Mouse (Mus musculus) left cerebral cortex, postnatal 36 days (tissue): ENCODE data around the gene Tmem9. TPM values are rescaled to one million over a fixed set of nuclear protein-coding genes. Genes with fewer than 3 reads are reported as not detected.

ENCODE experiments used
- DNase-seq, 2 experiments: peaks; one replicate each; pipeline ENCODE4 v3.0.0; 2021 to 2022; ENCODE audit warnings: low spot score in 2 of 2, mixed read lengths in 1 of 2
- intact Hi-C: fragments of 180-260 bp; cut with DNase I; formaldehyde crosslinking; loops from one replicate; pipeline ENCODE4 v1.15.1; 2025
- total RNA-seq, 2 experiments: library from RNA; stranded (reverse); gene quantifications; 2 replicates each; pipeline ENCODE4 v1.2.3; 2021

Tmem9 gene
- total RNA-seq, 2 experiments from 2014 or later, result 61.4 to 63.7 TPM

DNA sequence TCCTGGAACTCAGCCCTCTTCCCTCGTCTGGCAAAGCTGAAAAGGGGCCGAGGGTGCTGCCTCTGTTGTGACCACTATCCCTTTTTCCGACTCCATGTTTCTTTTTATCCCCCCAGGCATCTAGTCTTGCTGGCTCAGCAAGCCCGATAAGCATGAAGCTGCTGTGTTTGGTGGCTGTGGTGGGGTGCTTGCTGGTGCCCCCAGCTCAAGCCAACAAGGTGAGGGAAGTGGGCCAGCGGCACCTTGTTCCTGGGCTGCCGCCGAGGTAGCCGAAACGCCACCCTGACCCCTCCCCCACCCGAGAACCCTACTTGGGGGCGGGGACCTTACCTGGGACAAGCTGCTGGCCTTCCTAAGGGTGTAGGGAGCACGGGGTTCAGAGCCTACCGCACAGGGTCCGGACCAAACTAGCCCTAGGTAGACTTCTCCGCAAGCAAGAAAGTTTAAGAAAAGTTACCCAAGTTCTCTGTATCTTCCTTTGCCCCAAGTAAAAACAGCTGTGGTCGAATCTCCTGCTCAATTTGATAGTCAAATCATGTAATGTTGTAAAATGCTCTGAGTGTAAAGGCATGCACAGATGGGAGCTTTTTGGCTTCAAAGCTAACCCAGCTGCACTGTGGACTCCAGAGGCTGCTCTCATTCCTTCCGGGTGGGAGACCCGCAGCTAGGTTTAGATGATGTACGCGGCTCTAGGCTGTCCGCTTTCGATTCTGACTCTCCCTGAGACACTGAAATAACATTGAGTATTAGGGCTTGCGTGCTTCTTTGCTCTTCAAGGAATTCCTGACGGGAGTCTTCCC is 10.6 kb downstream of the Tmem9 start:
- intact Hi-C loops, result no loop called here
- DNase-seq, result no peak

DNA sequence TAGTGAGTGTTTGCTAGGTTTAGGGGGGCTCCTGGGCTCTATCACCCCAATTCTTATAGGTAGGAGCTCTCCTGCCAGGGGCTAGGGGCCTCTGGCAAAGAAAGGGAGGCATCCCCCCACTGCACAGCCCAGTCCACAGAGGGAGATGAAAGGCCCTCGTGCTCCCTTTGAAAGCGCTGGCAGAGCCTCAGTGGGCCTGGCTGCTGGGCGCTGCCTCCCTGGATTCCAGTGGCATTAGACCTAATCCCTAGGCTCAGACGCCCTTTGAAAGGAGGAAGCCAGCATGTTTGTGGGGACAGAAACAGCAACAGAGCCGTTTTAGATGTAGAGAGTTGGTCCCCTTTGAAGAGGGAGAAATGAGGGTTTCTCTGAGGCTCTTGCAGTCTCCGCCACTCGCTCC is 22.3 kb downstream of the Tmem9 start:
- intact Hi-C loops, result no loop called here
- DNase-seq, result no peak

GRCm38 (mm10) chr1:136031697-136032096 is 23.7 kb downstream of the Tmem9 start:
- intact Hi-C loops, result no loop called here
- no peak for DNase-seq

DNA sequence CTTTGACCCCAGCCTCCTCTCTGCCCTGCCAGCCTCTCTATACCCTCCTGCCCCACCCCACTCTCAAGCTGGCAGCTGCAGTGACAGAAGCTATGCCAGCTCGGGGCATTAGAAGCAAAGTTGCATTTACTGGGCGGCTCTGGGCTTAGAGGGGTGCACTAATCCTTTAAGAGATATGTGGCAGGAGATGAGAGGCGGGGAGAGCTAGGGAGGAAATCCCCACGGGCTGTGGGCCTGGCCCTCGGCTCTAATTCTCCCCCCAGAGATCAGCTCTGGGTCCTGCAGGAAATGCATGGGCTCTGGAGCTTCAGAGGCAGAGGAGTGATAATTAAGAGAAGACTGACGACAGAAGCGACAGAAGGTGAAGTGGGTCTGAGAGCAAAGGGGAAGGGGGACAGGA is 25.0 kb downstream of the Tmem9 start:
- intact Hi-C loops, result no loop called here
- no peak for DNase-seq

DNA sequence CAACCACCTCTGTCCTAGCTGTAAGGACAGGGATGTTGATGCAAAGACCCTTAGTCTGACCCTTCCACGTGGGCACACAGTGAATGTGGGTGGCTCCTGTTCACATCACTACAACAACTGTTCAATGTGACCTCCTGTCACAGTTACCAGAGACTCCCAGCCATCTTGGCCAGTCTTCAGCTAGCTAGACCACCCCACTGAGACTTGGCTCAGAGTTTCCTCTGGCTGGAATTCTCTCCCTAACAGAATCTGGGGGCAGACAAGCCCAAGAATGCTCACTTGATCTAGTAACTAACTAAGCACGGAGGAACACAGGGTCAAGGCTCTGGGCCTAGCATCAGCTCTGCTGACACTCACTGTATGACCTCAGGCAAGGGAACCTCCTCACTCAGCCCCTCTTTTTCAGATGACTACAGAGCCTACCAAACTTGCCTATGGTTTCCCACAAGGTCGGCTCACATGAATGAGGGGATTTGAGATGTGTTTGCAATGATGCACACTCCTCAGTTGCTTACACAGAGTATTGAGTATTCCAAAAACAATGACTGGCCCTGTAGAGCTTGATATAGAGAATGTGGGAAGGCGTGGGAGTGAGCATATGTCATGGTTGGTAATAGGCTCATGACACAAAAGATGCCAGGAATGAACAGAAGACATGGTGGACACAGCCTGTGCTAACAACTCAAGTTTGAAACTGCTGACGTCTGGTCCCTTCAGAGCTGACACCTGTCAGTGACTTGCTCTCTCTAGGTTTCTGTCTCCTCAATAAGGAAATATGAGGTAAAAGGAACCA is 31.0 kb downstream of the Tmem9 start:
- intact Hi-C loops, result no loop called here
- DNase-seq, result no peak

- intact Hi-C loops, result no loop called here
These were observed 32.5 kb downstream of the Tmem9 start for GRCm38 (mm10) chr1:136040452-136040851.

DNA sequence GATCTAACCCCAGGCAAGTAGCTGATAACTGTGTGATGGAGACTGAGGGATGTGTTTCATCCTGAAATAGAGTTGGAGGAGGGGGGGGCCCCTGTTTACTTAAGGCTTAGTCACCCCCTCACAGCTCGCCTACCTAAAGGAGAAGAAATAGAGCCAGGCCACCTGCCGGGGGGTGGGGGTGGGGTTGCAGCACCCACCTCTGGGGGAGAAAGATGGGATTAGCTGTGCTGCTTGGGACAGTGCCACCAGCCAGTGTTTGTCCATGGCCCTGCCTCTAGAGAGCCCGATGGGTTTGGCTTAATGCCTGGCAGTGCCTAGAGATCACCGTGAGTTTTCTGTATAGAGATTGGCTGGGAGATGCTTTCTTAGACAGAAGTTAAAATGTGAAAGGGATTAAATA is 32.9 kb downstream of the Tmem9 start:
- no peak for DNase-seq
- intact Hi-C loops, result no loop called here

More at GRCm38 (mm10) chr1:136040452-136040851, 32.5 kb downstream of the Tmem9 start:
- DNase-seq, result no peak

DNA sequence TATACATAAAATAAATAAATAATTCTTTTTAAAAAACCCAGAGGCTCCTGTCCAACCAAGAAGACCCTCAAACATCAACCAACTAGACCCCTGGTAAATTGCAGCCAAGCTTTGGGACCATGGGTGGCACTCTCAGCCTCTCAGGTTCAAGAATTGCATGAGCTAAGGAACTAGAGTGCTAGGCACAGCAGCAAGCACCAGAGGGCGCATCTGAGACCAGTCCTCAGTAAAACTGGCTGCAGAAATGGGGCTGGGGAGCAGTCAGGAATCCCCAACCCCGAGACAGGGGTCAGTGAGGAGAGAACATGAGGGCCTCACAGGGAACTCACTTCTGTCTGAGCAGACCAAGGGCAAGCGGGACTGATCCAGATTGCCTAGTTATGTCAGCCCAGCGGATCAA is 37.8 kb downstream of the Tmem9 start:
- DNase-seq, result peak in 1 of 2 experiments; percentile 61
- intact Hi-C loops, result no loop called here

DNA sequence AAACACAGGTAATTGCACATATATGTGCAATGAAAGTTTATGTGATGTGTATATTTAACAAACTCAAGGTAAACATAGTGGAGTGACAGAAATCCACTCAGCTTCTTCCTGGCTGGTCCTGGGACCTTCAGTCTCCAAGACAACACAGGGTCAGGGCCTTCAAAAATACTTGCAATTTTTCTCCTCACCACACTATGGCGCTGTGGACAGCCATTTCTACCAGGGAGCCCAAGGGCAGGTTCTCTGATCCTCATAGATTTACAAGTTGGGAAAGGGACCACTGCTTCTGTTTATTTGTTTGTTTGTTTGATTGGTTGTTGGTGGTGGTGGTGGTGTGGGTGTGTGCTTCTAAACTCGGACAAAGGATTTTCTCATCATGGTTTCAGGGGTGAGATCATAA is 39.5 kb downstream of the Tmem9 start:
- intact Hi-C loops, result no loop called here
- no peak for DNase-seq

DNA sequence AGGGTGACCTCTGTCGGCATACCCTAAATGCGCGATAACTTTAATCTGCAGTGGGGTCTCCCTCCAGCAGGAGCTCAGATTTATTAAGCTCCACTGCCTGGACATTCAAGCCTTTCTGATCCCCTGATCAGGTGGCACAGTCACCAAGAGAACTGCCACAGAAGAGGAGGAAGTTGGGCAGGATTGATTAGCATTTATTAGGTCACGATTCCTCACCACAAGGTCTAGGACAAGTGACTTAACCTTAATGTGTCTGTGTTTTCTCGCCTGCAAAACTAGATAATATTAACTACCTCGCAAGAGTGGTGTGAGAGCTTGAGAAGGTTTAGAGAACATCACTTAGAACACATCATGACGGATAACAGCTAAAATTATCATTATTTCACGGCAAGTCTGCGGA is 39.9 kb downstream of the Tmem9 start:
- DNase-seq, result no peak
- intact Hi-C loops, result no loop called here

DNA sequence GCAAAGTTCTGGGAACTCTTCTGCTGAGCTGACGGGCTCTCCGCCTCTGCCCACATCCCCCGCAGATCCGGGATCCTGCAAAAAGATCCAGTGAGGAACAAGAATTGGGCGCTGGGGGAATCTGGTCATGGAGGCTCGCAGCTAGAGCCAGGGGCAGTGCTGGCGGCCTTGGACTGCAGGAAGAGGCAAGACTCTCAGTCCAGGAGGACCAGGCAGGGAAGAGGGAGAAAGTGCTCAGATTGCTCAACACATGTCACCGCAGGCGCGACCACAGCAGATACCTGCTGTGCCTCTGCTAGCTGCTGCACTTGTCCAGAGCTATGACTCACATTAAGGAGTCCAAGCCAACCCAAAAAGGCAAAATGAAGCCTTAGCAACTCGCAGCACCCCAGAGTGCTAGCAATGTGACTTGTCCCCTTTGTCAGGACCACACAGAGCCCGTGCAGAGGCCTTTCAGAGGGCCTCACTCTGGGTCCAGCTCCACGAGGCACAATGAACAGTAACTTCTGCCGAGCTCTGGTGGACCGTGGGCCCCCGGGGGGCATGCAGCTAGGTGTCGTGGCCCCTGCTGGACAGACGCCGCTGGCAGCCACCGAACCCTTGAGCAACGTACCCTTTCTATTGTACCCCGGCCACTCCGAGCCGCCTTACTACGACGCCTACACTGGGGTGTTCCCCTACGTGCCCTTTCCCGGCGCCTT is 42.5 kb downstream of the Tmem9 start, which contains the start of gene Ascl5:
Gene Ascl5 (plus strand): TSS at position 493 of the 701 bp plus-strand sequence.
- intact Hi-C loops, result loop anchor here (2.0 to 10.0 kb wide), 5 partner anchors 26 to 414 kb away; partner anchors contain the start of genes Gpr25 and Kif14
- DNase-seq, result no peak

- DNase-seq, result peak in 1 of 2 experiments; percentile 46
- intact Hi-C loops, result loop anchor here (2.0 to 10.0 kb wide), 5 partner anchors 26 to 414 kb away; partner anchors contain the start of genes Gpr25 and Kif14
These were observed 43.0 kb downstream of the Tmem9 start for GRCm38 (mm10) chr1:136051013-136051315.

GRCm38 (mm10) chr1:136051465-136051864 is 43.5 kb downstream of the Tmem9 start:
- intact Hi-C loops, result loop anchor here (2.0 to 10.0 kb wide), 5 partner anchors 25 to 413 kb away; partner anchors contain the start of genes Gpr25 and Kif14
- DNase-seq, result peak; percentile 58 to 74

DNA sequence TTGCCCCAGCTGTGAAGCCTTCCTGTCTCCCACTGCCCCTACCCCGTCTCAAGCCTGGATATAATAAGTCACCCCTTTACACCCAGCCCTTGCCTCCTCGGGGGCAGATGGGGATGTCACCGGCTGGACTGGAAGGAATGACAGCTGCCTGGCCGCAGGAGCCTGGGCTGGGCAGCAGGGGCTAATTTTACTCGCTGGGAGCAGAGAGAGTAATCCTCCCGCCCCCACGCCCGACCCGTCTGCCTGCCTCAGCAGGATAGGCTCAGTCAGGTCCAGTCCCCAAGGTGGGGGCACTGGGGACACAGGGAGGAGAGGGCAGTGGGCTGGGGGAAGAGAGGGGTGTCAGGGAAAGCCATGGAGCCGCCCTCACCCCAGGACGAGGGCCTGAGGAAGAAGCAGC is 44.6 kb downstream of the Tmem9 start, which contains the start of gene Cacna1s:
Gene Cacna1s (plus strand): TSS at position 204 of the 400 bp plus-strand sequence.
- DNase-seq, result no peak
- intact Hi-C loops, result loop anchor here (5.0 to 10.0 kb wide), 3 partner anchors 65 to 412 kb away; partner anchors contain the start of genes Gpr25 and Kif14

DNA sequence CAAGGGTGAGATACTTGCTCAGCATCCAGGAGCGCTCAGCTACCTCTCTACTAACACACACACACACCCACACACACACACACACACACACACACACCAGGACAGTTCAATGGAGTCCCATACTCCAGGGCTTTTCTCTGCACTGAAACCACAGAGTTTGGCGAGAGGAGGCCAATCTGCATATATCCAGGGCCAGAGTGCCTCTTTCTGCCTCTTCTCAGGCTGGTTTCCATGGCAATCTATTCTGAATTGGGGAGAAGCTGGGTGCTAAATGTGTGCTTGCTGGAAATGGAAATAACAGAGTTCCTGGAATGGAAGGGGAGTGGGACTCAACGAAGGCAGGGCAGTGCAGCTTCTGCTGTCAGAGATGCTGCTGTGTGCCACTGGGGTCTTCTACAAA is 47.8 kb downstream of the Tmem9 start:
- DNase-seq, result peak; percentile 68 to 75
- intact Hi-C loops, result loop anchor here (5.0 to 10.0 kb wide), 3 partner anchors 77 to 409 kb away; partner anchors contain the start of genes Gpr25, Kif14 and Kif21b

GRCm38 (mm10) chr1:136058594-136058993 is 50.6 kb downstream of the Tmem9 start:
- intact Hi-C loops, result loop anchor here (5.0 to 10.0 kb wide), 3 partner anchors 74 to 406 kb away; partner anchors contain the start of genes Gpr25, Kif14 and Kif21b
- no peak for DNase-seq

DNA sequence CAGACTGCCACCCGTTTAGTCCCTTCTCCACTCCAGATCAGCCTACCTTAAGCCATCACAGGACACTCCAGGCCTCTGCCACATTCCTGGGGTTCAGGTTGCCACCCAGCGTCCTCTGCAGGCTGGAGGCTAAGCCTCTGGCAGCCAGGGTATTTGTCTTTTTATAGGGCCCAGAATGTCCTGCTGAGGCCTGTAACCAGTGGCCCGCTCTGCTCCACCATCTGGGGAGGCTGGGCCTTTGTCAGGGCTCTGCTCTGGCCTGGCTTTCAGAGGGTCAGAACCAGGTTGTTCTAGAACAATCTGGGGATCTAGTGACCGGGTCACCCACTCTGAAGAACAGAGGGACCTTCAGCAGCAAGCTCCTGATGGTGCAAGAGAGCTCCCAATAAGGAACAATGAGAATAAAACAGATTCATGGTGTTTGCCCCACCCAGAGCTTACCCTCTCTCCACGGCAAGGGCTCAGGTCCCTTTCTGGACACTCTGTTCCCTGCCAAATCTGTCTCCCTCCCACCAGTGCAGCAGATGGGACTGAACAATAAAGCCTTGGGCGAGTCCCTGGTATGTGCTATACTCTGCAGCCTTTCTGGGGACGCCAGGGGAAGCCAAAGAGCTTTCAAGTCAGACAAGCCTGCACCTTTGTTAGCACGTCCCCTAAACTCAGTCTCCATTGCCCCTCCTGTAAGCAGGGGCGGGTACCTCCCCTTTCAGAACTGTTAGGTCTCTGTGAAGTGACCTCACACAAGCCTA is 53.3 kb downstream of the Tmem9 start:
- DNase-seq, result peak; percentile 79 to 82
- intact Hi-C loops, result no loop called here

DNA sequence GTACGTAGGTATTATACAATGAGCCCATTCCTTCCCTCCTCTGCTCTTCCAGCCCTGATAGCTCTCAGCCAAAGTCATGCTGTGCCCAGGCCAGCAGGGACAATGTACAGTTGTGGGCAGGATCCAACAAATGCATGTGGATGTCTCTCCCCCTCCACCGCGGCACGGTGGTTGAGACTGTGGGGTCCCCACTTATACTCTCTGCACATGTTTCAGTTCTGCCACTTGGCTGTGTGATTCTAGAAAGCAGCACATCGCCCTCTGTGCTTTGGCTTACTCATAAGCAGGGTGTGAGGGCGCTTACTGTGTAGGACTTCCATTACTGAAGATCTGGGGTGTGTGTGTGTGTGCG is 53.8 kb downstream of the Tmem9 start:
- intact Hi-C loops, result no loop called here
- DNase-seq, result no peak

DNA sequence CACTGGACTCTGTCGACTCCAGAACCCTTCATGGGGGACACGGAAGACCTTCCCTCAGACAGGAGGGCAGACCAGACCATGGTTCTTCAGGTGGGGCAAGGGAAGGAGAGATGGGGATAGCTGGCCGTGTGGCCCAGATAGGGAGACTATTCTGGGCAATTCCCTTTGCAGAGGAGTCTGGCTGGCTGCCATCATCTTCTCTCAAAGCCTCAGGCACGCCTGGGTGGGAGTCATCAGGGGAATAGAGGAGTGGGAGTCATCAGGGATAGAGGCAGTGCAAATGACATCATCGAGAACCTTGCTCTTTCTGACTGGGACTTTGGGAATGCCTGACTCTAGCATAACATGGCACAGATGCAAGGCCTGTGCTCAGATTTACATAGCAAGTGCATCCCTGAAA is 56.0 kb downstream of the Tmem9 start:
- intact Hi-C loops, result no loop called here
- DNase-seq, result peak in 1 of 2 experiments; percentile 40
